Mouse (Mus musculus) liver, embryonic 16.5 days (tissue): Measurements from ENCODE around the gene Btbd9. TPM values are rescaled to one million over a fixed set of nuclear protein-coding genes. Genes with fewer than 3 reads are reported as not detected.

Experiments
- ATAC-seq: fragments of 200-750 bp; cut with Nextera tagmentation; 2 replicates; pipeline ENCODE4 v1.8.0; 2017; ENCODE audit warnings: low read depth, mild to moderate bottlenecking, moderate number of reproducible peaks, moderate library complexity
- H3K27ac ChIP-seq: fragments of 300-500 bp; sonication (generic); 2 replicates; pipeline ENCODE4 v1.5.1; 2014; ENCODE audit warnings: mild to moderate bottlenecking, low read length
- H3K27me3 ChIP-seq: fragments of 300-500 bp; sonication (generic); 2 replicates; pipeline ENCODE4 v1.6.1; 2014; ENCODE audit warnings: low read depth, low read length, mixed read lengths; ENCODE audit not compliant: control insufficient read depth, insufficient read depth
- H3K36me3 ChIP-seq: fragments of 300-500 bp; sonication (generic); 2 replicates; pipeline ENCODE4 v1.6.1; 2014; ENCODE audit warnings: mild to moderate bottlenecking; ENCODE audit not compliant: control insufficient read depth, insufficient read depth
- H3K4me1 ChIP-seq: fragments of 300-500 bp; sonication (generic); 2 replicates; pipeline ENCODE4 v1.6.1; 2014; ENCODE audit warnings: low read depth, low read length, mixed read lengths; ENCODE audit not compliant: control insufficient read depth
- H3K4me2 ChIP-seq: fragments of 300-500 bp; sonication (generic); 2 replicates; pipeline ENCODE4 v1.6.1; 2014; ENCODE audit warnings: low read depth, low read length, mixed read lengths
- H3K4me3 ChIP-seq: fragments of 300-500 bp; sonication (generic); 2 replicates; pipeline ENCODE4 v1.5.1; 2014; ENCODE audit warnings: low read depth, mild to moderate bottlenecking, low read length
- H3K9ac ChIP-seq: fragments of 300-500 bp; sonication (generic); 2 replicates; pipeline ENCODE4 v1.6.1; 2014; ENCODE audit warnings: low read depth, low read length
- H3K9me3 ChIP-seq: fragments of 300-500 bp; sonication (generic); replicated peaks from 2 replicates; pipeline ENCODE4 v1.6.1; 2016; ENCODE audit warnings: low read length; ENCODE audit not compliant: control insufficient read depth
- WGBS: fragments of 180-500 bp; shearing (Covaris S2); extraction: QIAGEN DNeasy Blood & Tissue Kit; methylation state at CpG from one replicate; pipeline ENCODE4 v1.1.7; 2014; ENCODE audit not compliant: insufficient replicate concordance; 5-methylcytosine and 5-hydroxymethylcytosine counted together
- polyA plus RNA-seq: library from polyadenylated mRNA; unstranded; fragments of >200 nt; fragmentation: Nextera tagmentation; extraction: Ambion mirVana; gene quantifications from 2 replicates; pipeline ENCODE4 v1.2.1, GENCODE M21; 2015

The Btbd9 gene
- polyA plus RNA-seq, 1 experiment from 2014 or later, result 13.2 TPM

DNA sequence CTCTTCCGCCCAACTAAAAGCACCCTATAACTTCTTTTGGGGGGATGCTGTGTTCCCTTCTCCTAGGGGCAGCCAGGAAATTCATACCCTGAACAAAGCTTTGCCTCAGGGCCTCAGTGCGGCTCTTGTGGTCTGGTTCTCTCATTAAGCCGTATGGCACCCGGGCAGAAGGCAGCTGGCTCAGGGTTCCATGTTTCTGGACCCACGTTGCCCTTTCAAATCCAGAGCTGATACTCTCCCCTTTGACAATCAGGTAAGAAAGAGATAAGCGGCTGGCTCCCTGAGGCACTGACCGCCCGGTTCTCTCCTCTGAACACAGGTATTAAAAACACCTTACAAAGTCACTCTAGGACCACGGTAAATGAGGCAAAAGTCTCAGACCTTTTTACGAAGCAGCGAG, 29.9 kb upstream of the Btbd9 start:
- Histone ChIP-seq H3K27me3 (no peaks in the 10 kb centered on the region), H3K36me3 (peaks cover 26% of the 10 kb centered on the region), H3K4me1 (peaks cover 44% of the 10 kb centered on the region), H3K9me3 (no peaks in the 10 kb centered on the region), H3K27ac (no peak overlapping the region), H3K4me2 (no peak overlapping the region), H3K9ac (no peak overlapping the region), H3K4me3 (no peak overlapping the region)
- WGBS, result 82% methylated on average over 11 of the region's 11 CpGs
- ATAC-seq, result no peak

- H3K27me3 ChIP-seq, result no peaks in the 10 kb centered on the region
- no peak overlapping the region for H3K27ac ChIP-seq
- no peak overlapping the region for H3K4me3 ChIP-seq
- peaks cover 30% of the 10 kb centered on the region for H3K36me3 ChIP-seq
- 88% methylated on average over 5 of the region's 5 CpGs for WGBS
- H3K9ac ChIP-seq, result no peak overlapping the region
- peaks cover 37% of the 10 kb centered on the region for H3K4me1 ChIP-seq
- no peaks in the 10 kb centered on the region for H3K9me3 ChIP-seq
- no peak for ATAC-seq
- no peak overlapping the region for H3K4me2 ChIP-seq
Observed at GRCm38 (mm10) chr17:30605001-30605400, 28.7 kb upstream of the Btbd9 start.

DNA sequence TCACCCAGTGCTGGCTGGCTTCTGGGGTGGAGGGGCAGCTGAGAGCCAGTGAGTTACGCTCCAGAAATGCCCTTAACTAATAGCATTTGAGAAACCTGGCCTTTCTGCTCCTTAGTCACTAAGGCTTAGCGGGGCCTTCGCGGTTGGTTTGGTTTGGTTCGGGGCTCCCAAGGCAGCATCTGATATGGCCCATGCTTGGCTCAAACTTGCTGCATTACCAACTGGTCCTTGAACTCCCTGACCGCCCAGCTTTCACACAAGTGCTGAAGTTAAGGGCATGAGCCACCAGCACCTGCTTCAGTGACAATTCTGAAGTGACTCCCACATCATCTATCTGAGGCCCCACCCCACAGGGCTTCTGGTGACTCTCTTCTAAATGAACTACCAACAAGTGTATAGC, 28.0 kb upstream of the Btbd9 start:
- Histone ChIP-seq H3K9ac (no peak overlapping the region), H3K27me3 (no peaks in the 10 kb centered on the region), H3K36me3 (peaks cover 30% of the 10 kb centered on the region), H3K4me1 (peaks cover 30% of the 10 kb centered on the region), H3K4me3 (no peak overlapping the region), H3K27ac (no peak overlapping the region), H3K4me2 (no peak overlapping the region), H3K9me3 (no peaks in the 10 kb centered on the region)
- 90% methylated on average over 6 of the region's 6 CpGs for WGBS
- no peak for ATAC-seq

DNA sequence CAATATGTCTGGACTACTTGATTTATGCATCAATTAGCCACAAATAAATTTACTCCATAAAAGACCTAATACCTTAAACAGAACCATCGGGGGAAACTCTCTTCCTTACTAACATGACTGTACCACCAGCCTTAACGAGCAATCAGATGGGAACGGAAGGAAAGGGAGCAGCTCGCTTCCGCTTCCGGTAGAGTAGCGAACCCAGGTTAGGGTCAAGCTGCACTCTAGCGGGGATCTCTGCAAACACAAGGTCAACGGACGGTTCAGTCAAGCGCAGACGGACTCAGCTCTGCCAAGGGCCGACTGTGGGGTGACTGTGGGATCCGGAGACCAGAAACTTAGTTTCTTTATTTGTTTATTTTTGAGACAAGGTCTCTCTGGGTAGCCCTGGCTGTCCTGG, 25.9 kb upstream of the Btbd9 start:
- Histone ChIP-seq H3K4me2 (no peak overlapping the region), H3K4me3 (no peak overlapping the region), H3K9me3 (no peaks in the 10 kb centered on the region), H3K9ac (no peak overlapping the region), H3K36me3 (peaks cover 45% of the 10 kb centered on the region), H3K27me3 (no peaks in the 10 kb centered on the region), H3K27ac (no peak overlapping the region), H3K4me1 (peaks cover 9% of the 10 kb centered on the region)
- WGBS, result 78% methylated on average over 14 of the region's 14 CpGs
- no peak for ATAC-seq

DNA sequence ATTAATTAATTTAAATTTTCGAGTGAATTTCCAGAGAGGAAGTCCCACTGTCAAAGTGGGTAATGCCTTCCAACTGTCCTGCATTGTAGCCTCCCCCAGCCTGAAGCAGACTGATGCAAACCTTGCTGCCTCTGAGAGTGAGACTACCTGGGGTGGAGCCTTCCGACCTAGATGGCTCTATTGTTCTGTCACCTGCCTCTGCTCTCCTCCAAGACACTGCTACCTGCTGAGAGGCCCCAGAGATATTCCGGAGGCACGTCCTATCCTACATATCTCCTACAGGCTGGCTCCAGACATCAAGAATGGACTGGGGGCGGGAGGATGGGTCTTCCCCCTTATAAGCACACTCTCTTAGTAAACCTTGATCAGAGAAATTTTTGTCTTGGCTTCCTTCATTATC, 22.0 kb upstream of the Btbd9 start:
- H3K9ac ChIP-seq, result no peak overlapping the region
- H3K4me1 ChIP-seq, result no peaks in the 10 kb centered on the region
- no peak for ATAC-seq
- H3K27ac ChIP-seq, result no peak overlapping the region
- 91% methylated on average over 5 of the region's 5 CpGs for WGBS
- H3K27me3 ChIP-seq, result no peaks in the 10 kb centered on the region
- H3K9me3 ChIP-seq, result no peaks in the 10 kb centered on the region
- no peak overlapping the region for H3K4me3 ChIP-seq
- peaks cover 66% of the 10 kb centered on the region for H3K36me3 ChIP-seq
- H3K4me2 ChIP-seq, result no peak overlapping the region

DNA sequence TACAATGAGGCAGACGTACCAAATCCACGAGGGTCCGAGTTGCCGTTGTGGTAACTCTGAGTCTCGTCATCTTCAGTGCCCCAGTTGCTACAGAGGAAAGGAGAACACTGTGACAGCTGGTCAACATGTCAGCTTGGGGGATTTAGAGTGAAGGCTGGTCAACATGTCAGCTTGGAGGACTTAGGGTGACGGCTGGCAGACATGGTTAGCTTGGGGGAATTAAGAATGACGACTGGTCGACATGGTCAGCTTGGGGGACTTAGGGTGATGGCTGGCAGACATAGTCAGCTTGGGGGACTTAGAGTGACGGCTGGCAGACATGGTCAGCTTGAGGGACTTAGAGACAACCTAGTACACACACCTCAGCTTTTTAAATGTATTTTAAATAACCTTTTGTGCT, 21.5 kb upstream of the Btbd9 start:
- no peaks in the 10 kb centered on the region for H3K4me1 ChIP-seq
- H3K27ac ChIP-seq, result no peak overlapping the region
- H3K27me3 ChIP-seq, result no peaks in the 10 kb centered on the region
- no peak for ATAC-seq
- peaks cover 66% of the 10 kb centered on the region for H3K36me3 ChIP-seq
- no peak overlapping the region for H3K9ac ChIP-seq
- H3K4me3 ChIP-seq, result no peak overlapping the region
- no peaks in the 10 kb centered on the region for H3K9me3 ChIP-seq
- WGBS, result 94% methylated on average over 9 of the region's 9 CpGs
- H3K4me2 ChIP-seq, result no peak overlapping the region

DNA sequence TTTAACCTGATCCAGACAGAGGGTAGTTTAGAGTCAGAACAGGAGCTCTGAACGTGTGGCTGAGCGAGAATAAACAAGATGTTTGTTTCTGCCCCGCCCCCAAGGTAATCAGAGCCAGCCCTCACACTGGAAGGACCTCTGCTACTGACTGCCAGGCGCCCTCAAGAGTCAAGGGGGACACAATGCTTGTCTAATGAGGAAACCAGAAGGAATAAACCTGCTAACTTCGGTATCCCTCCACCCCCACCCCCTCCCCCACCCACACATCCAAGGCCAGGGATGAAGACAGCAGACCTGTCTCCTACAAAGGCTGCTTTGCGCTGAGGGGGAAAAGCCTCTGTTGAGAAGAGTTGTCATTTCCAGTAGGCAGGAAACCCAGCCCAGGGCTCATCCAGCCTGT, 18.6 kb upstream of the Btbd9 start:
- ATAC-seq, result no peak

DNA sequence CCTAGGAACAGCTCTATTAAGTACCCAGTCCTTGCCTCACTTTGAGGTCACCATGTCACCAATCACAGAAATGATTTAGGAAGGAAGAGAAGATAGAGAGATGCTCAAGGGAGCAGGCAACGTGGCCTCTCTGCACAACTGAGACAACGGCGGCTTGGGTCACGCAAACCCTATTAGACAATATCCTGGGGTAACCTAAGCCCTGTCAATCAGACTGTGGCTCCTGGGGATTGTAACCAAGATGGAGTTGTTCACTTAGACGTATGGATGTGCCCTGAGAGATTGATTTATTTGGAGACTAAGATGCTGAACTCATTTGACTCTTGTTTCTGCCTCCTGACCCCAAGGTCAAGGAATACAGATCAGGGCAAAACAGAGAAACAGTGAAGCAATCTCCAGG, 18.1 kb upstream of the Btbd9 start:
- Histone ChIP-seq H3K9me3 (no peaks in the 10 kb centered on the region), H3K27ac (no peak overlapping the region), H3K4me3 (no peak overlapping the region), H3K27me3 (no peaks in the 10 kb centered on the region), H3K9ac (no peak overlapping the region), H3K36me3 (peaks cover 62% of the 10 kb centered on the region), H3K4me2 (no peak overlapping the region), H3K4me1 (no peaks in the 10 kb centered on the region)
- WGBS, result 77% methylated on average over 5 of the region's 5 CpGs
- no peak for ATAC-seq

More for the DNA sequence above, 18.6 kb upstream of the Btbd9 start:
- Histone ChIP-seq H3K4me1 (no peaks in the 10 kb centered on the region), H3K9me3 (no peaks in the 10 kb centered on the region), H3K27me3 (no peaks in the 10 kb centered on the region), H3K27ac (no peak overlapping the region), H3K4me3 (no peak overlapping the region), H3K9ac (no peak overlapping the region), H3K4me2 (no peak overlapping the region), H3K36me3 (peaks cover 62% of the 10 kb centered on the region)
- 78% methylated on average over 6 of the region's 6 CpGs for WGBS

GRCm38 (mm10) chr17:30590417-30591198, 14.3 kb upstream of the Btbd9 start:
- Histone ChIP-seq H3K36me3 (peaks cover 29% of the 10 kb centered on the region), H3K4me2 (no peak overlapping the region), H3K27ac (no peak overlapping the region), H3K9me3 (no peaks in the 10 kb centered on the region), H3K27me3 (no peaks in the 10 kb centered on the region), H3K4me3 (no peak overlapping the region), H3K9ac (no peak overlapping the region), H3K4me1 (no peaks in the 10 kb centered on the region)
- WGBS, result 63% methylated on average over 17 of the region's 17 CpGs
- no peak for ATAC-seq
